Mouse (Mus musculus) heart, postnatal 0 days (tissue): Measurements from ENCODE around the gene Zfand3.

Experiments used
- CTCF ChIP-seq: IDR thresholded peaks from 2 replicates; pipeline ENCODE4 v1.5.1; 2016; ENCODE audit warnings: antibody characterized with exemption, control low read depth, low read depth
- EP300 ChIP-seq: IDR thresholded peaks from 2 replicates; pipeline ENCODE4 v1.6.1; 2016; ENCODE audit warnings: antibody characterized with exemption, low read depth

DNA sequence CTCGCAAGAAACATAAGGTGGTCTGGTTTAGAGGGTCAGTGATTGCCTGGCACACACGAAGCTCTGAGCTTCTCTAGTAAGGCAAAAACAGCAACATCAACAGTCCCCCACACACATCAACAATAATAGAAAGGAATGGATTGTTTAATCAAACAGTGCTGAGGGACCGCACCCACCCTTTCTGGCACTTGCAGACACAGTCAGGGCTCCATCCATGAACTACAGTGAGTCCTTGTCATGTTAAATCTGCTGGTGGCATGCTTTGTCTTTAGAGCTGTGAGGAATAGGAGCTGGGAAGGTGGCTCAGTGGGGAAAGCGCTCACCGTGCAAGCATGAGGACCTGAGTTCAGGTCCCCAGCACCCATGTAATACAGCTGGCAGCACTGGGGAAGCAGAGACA, 8.5 kb upstream of the Zfand3 start:
- TF ChIP-seq CTCF: no peak
- no peak for TF ChIP-seq EP300
